Mouse (Mus musculus) olfactory bulb, adult 2 months (tissue): ENCODE data around the gene Sh2b3. TPM values are rescaled to one million over a fixed set of nuclear protein-coding genes. Genes with fewer than 3 reads are reported as not detected.
"Not testable (repeated sequence)": the region's sequence is repeated elsewhere in the genome, so short reads cannot be mapped to it uniquely, and the experiment has no call there.

ENCODE experiments used
- H3K27ac ChIP-seq: fragments of 200-500 bp; 2 replicates; pipeline ENCODE4 v1.5.1; 2012; ENCODE audit warnings: low read depth, low read length; ENCODE audit not compliant: insufficient read depth
- H3K4me1 ChIP-seq: fragments of 200-500 bp; 2 replicates; pipeline ENCODE4 v1.6.1; 2012; ENCODE audit warnings: low read length; ENCODE audit not compliant: control insufficient read depth, insufficient read depth
- H3K4me3 ChIP-seq: fragments of 200-500 bp; 2 replicates; pipeline ENCODE4 v1.5.1; 2012; ENCODE audit warnings: mild to moderate bottlenecking, low read depth, low read length, moderate library complexity; ENCODE audit not compliant: insufficient read depth
- CTCF ChIP-seq: fragments of 200-500 bp; IDR thresholded peaks from 2 replicates; pipeline ENCODE4 v1.5.1; 2012; ENCODE audit warnings: low read depth, mild to moderate bottlenecking, low read length, moderate library complexity; ENCODE audit not compliant: insufficient read depth
- POLR2A ChIP-seq: fragments of 200-500 bp; IDR thresholded peaks from 2 replicates; pipeline ENCODE4 v1.6.1; 2012; ENCODE audit warnings: mild to moderate bottlenecking, low read depth, low read length, moderate library complexity; ENCODE audit not compliant: insufficient read depth
- WGBS: fragments of 180-500 bp; shearing (Covaris S2); methylation state at CpG from one replicate; pipeline ENCODE4 v1.1.7; 2018; 5-methylcytosine and 5-hydroxymethylcytosine counted together
- polyA plus RNA-seq: library from polyadenylated mRNA; stranded (reverse); fragments of >200 nt; gene quantifications from 2 replicates; pipeline ENCODE4 v1.2.4, GENCODE M21; 2012; ENCODE audit warnings: low replicate concordance; ENCODE audit not compliant: missing spikeins, insufficient read depth, insufficient read length

The Sh2b3 gene
- polyA plus RNA-seq, 1 experiment: not detected

DNA sequence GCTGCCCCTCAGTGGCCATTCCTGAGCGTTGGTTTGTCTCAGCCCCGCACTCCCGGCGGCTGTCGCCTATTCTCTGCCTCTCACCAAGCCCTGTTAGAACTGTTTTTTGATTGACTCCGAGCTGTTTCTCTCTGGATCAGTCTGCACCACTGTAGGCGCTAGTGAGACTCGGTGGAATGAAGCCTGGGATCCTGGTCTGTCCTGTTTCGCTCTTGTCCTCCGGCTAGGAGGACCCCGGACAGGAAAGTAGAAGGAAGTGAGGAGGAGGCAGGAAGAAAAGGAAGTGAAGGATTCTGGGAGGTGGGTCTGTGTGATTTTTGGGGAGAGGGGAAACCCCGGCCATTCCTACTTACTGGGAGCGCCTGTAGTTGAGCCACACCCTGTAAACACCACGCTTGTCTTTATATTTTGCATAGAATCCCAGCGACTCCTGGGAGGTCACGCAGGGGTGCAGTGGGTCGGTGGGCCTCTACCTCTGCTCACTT is 10.6 kb upstream of the Sh2b3 start:
- Histone ChIP-seq H3K4me1 (peaks cover 32% of the 10 kb centered on the region), H3K27ac (no peak overlapping the region), H3K4me3 (peak overlapping the region; percentile 46)
- WGBS: 1% methylated on average over 17 of the region's 17 CpGs
- TF ChIP-seq CTCF (0 out of 2 replicates have a peak, but pooled peaks have one; percentile 20), POLR2A (no peak)

DNA sequence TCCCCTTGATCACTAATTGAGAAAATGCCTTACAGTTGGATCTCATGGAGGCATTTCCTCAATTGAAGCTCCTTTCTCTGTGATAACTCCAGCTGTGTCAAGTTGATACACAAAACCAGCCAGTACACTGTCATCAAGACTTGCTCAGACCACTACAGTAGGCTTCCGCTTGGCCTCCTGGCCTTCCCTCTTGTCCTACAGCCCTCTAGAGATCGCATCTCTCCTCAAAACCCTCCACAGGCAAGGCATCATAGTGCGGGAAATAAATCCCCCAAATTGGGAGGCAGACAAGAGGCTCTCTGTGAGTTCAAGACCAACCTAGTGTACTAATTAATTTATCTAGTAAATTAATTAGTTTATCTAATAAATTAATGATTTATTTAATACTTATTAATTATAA is 9.8 kb upstream of the Sh2b3 start:
- not testable (repeated sequence) for H3K4me3 ChIP-seq, H3K27ac ChIP-seq
- H3K4me1 ChIP-seq: peaks cover 37% of the 10 kb centered on the region
- WGBS: 87% methylated on average over 3 of the region's 3 CpGs

DNA sequence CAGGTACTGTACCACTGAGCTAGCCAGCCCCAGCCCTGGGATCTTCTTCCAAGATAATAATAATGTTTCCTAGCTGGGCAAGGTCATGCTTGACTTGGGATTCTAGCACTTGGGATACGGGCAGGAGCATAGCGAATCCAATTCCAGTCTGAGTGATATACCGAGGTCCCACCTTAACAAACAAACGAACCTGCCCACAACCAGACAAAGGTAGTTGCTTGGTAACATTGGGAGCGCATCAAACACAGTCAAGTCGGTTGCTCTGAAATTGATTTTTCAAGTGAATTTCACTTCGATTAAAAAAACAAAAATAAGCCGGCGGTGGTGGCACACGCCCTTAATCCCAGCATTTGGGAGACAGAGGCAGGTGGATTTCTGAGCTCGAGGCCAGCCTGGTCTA is 8.9 kb upstream of the Sh2b3 start:
- WGBS: 90% methylated on average over 11 of the region's 11 CpGs
- H3K4me1 ChIP-seq: peaks cover 30% of the 10 kb centered on the region
- no peak overlapping the region for H3K4me3 ChIP-seq
- no peak overlapping the region for H3K27ac ChIP-seq
- TF ChIP-seq CTCF (no peak), POLR2A (no peak)

GRCm38 (mm10) chr5:121845361-121845760 is 7.9 kb upstream of the Sh2b3 start:
- TF ChIP-seq POLR2A (no peak), CTCF (no peak)
- 44% methylated on average over 4 of the region's 4 CpGs for WGBS
- H3K27ac ChIP-seq: no peak overlapping the region
- peaks cover 21% of the 10 kb centered on the region for H3K4me1 ChIP-seq
- H3K4me3 ChIP-seq: no peak overlapping the region

DNA sequence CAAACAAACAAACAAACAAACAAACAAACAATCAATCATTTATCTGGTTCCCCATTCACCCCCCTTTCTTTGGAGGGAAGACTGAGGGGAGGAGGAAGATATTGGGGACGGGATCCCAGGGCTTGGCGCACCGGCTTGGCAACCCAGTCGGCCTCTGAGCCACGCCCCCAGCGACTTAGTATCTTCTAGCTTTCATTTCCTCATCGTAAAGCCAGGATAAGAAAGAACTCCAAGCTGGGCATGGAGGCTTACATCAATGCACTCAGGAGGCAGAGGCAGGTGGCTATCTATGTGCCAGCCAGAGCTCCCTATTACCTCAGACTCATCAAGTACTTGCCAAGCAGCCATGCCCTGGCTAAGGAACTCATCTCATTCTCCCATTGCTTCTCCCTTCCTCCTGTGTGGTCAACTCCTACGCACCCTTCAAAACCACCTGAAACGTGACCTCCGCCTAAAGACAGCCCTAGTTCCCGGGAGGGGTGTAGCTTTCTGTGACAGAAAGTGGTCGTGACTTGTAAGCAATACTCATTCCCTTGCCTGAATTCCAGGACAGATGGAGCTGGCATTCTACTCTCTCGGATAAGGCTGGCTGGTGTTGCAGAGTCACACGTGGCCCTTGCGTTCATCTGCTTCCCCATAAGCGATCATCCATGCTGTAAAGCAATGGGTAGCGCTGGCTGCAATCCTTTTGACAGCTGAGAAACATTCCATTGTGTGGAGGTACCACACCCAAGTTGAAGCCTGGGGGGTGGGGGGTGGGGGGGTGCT is 5.9 kb upstream of the Sh2b3 start:
- Histone ChIP-seq H3K27ac (no peak overlapping the region), H3K4me1 (peaks cover 17% of the 10 kb centered on the region), H3K4me3 (no peak overlapping the region)
- no peak for TF ChIP-seq CTCF
- TF ChIP-seq POLR2A: no peak
- 20% methylated on average over 17 of the region's 17 CpGs for WGBS

DNA sequence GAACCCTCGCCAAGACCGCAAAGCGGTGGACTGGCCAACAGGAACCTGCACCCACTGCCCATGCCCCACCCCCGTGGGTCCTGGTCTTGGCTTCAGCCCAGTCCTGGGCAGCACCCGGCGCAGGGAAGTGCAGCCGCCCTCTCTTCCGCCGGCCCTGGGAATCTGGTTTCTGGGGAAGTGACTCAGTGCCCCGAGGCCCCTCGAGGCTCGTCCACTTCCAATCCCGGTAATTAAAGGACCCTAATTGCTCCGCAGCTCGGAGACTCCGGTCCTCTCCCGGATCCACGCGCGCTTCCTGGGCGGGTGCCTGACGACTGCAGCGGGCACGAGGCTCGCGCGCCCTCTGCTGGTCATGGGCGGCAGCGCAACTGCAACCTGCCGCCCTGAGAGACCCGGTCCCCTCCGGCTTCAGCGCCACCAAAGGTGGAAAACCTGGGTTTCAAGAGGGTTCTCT is 5.2 kb upstream of the Sh2b3 start:
- Histone ChIP-seq H3K4me3 (peak overlapping the region; percentile 56), H3K4me1 (peaks cover 17% of the 10 kb centered on the region), H3K27ac (no peak overlapping the region)
- TF ChIP-seq CTCF (peak; percentile 98), POLR2A (no peak)
- 1% methylated on average over 33 of the region's 33 CpGs for WGBS

GRCm38 (mm10) chr5:121841973-121842372 is 4.5 kb upstream of the Sh2b3 start:
- TF ChIP-seq POLR2A (no peak), CTCF (no peak)
- 52% methylated on average over 10 of the region's 10 CpGs for WGBS
- H3K4me1 ChIP-seq: peaks cover 24% of the 10 kb centered on the region
- H3K4me3 ChIP-seq: no peak overlapping the region
- no peak overlapping the region for H3K27ac ChIP-seq

DNA sequence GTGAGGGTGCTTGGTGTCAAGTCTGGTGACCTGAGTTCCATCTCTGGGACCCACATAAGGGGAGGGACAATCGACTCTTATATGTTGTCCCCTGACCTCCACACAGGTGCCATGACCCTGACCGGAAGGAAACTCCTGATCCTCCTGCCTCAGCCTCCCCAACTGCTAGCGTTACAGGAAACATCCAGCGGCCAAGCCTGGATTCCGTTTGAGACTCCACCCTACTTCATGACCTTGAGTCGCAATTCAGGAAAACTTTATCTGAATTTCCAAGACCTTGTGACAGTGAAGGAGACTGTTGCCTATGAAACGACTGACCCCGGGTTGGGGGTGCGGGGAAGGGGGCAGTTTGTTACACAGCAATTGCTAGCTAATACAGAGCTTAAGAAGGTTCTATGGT is 4.1 kb upstream of the Sh2b3 start:
- H3K4me1 ChIP-seq: peaks cover 25% of the 10 kb centered on the region
- no peak overlapping the region for H3K27ac ChIP-seq
- TF ChIP-seq CTCF (no peak), POLR2A (no peak)
- no peak overlapping the region for H3K4me3 ChIP-seq
- 94% methylated on average over 9 of the region's 9 CpGs for WGBS

DNA sequence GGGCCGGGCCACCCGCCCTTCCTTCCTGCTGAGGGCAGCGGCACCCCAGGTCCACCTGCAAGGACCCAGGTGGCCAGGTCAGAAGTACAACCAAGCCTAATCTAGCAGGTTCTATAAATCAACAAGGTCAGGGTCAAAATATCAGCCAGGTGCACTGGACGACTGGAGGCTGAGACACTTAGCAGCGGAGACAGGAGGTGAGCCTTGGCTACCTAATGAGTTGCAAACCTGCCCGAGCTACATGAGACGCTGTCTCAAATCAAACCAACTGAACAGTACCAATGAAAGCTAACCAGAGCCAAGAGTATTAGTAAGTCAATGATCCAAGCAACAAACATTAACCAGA is 1.7 kb upstream of the Sh2b3 start:
- peaks cover 42% of the 10 kb centered on the region for H3K4me1 ChIP-seq
- 71% methylated on average over 7 of the region's 7 CpGs for WGBS
- no peak overlapping the region for H3K4me3 ChIP-seq
- H3K27ac ChIP-seq: no peak overlapping the region
- no peak for TF ChIP-seq CTCF
